8 mouse cellular contexts compared by ENCODE assay signal in genomic region chr13:23685966-23686365, GRCm38 (mm10). TPM values are rescaled to one million over a fixed set of nuclear protein-coding genes. Genes with fewer than 3 reads are reported as not detected.
DNase-seq lines count a peak whose midpoint lies in the region; ATAC-seq lines count a peak whose summit lies in the region.

No protein-coding gene starts in this region.

- H3K27me3 ChIP-seq in lung, embryonic 16.5 days (ENCODE audit: control insufficient read depth, insufficient read depth, low read depth, low read length), result no peaks in the 10 kb centered on the region
- no peaks in the 10 kb centered on the region for H3K27me3 ChIP-seq in embryonic facial prominence, embryonic 15.5 days
- H3K27me3 ChIP-seq in limb, embryonic 12.5 days, result no peaks in the 10 kb centered on the region
- H3K27me3 ChIP-seq in stomach, embryonic 14.5 days (ENCODE audit: control insufficient read depth, insufficient read depth, low read length), result no peaks in the 10 kb centered on the region

- H3K27ac ChIP-seq in lung, embryonic 16.5 days (ENCODE audit: low read length), result peak overlapping the region; percentile 99
- peak overlapping the region; percentile 96; the same call in 1 of the 2 replicates for H3K27ac ChIP-seq in embryonic facial prominence, embryonic 15.5 days (replicated peaks)
- H3K27ac ChIP-seq in limb, embryonic 12.5 days, result peak overlapping the region; percentile 98
- peak overlapping the region; percentile 98 for H3K27ac ChIP-seq in stomach, embryonic 14.5 days (ENCODE audit: low read length)

- H3K36me3 ChIP-seq in lung, embryonic 16.5 days (ENCODE audit: control insufficient read depth, insufficient read depth, low read length), result no peaks in the 10 kb centered on the region
- no peaks in the 10 kb centered on the region for H3K36me3 ChIP-seq in embryonic facial prominence, embryonic 15.5 days
- H3K36me3 ChIP-seq in limb, embryonic 12.5 days, result no peaks in the 10 kb centered on the region
- no peaks in the 10 kb centered on the region for H3K36me3 ChIP-seq in stomach, embryonic 14.5 days (ENCODE audit: control insufficient read depth, insufficient read depth, low read length)

- 17% methylated on average over 4 of the region's 4 CpGs for WGBS in lung, embryonic 16.5 days
- WGBS in embryonic facial prominence, embryonic 15.5 days, result 23% methylated on average over 4 of the region's 4 CpGs
- 61% methylated on average over 4 of the region's 4 CpGs for WGBS in limb, embryonic 12.5 days
- WGBS in stomach, embryonic 14.5 days, result 32% methylated on average over 4 of the region's 4 CpGs

- peak overlapping the region; percentile 69 for H3K9ac ChIP-seq in lung, embryonic 16.5 days (ENCODE audit: low read length)
- H3K9ac ChIP-seq in embryonic facial prominence, embryonic 15.5 days, result peak overlapping the region; percentile 62; the same call in 1 of the 2 replicates
- H3K9ac ChIP-seq in limb, embryonic 12.5 days (replicated peaks), result peak overlapping the region; percentile 70
- H3K9ac ChIP-seq in stomach, embryonic 14.5 days (replicated peaks; ENCODE audit: low read depth, low read length), result peak overlapping the region; percentile 55

- DNase-seq in lung, adult 18-20 months, result no peak
- no peak for DNase-seq in adrenal gland, adult 2 months
- no peak for DNase-seq in ovary, postnatal 36 days (ENCODE audit: low spot score)
- DNase-seq in spleen, postnatal 4 days (ENCODE audit: low spot score in 2 of 2), result no peak

- H3K4me2 ChIP-seq in lung, embryonic 16.5 days (ENCODE audit: low read depth, low read length), result peak overlapping the region; percentile 81
- peak overlapping the region; percentile 72 for H3K4me2 ChIP-seq in embryonic facial prominence, embryonic 15.5 days (replicated peaks)
- peak overlapping the region; percentile 71 for H3K4me2 ChIP-seq in limb, embryonic 12.5 days
- H3K4me2 ChIP-seq in stomach, embryonic 14.5 days (replicated peaks; ENCODE audit: low read depth, low read length), result peak overlapping the region; percentile 78

- H3K9me3 ChIP-seq in lung, embryonic 16.5 days (ENCODE audit: control insufficient read depth, low read length), result no peaks in the 10 kb centered on the region
- no peaks in the 10 kb centered on the region for H3K9me3 ChIP-seq in embryonic facial prominence, embryonic 15.5 days (replicated peaks)
- H3K9me3 ChIP-seq in limb, embryonic 12.5 days, result no peaks in the 10 kb centered on the region
- H3K9me3 ChIP-seq in stomach, embryonic 14.5 days (ENCODE audit: control insufficient read depth, low read depth, low read length), result no peaks in the 10 kb centered on the region

- peak overlapping the region; percentile 57 for H3K4me3 ChIP-seq in lung, embryonic 16.5 days (ENCODE audit: low read length)
- peak overlapping the region; percentile 51 for H3K4me3 ChIP-seq in embryonic facial prominence, embryonic 15.5 days (replicated peaks)
- peak overlapping the region; percentile 45 for H3K4me3 ChIP-seq in limb, embryonic 12.5 days (replicated peaks)
- H3K4me3 ChIP-seq in stomach, embryonic 14.5 days (ENCODE audit: low read depth, low read length), result peak overlapping the region; percentile 34

- H3K4me1 ChIP-seq in lung, embryonic 16.5 days (replicated peaks; ENCODE audit: control insufficient read depth, insufficient read depth, low read length), result peaks cover 8% of the 10 kb centered on the region; the same call in 1 of the 2 replicates
- peaks cover 12% of the 10 kb centered on the region for H3K4me1 ChIP-seq in embryonic facial prominence, embryonic 15.5 days
- H3K4me1 ChIP-seq in limb, embryonic 12.5 days (replicated peaks), result peaks cover 15% of the 10 kb centered on the region
- H3K4me1 ChIP-seq in stomach, embryonic 14.5 days (ENCODE audit: control insufficient read depth, insufficient read depth, low read length), result peaks cover 9% of the 10 kb centered on the region; the same call in 1 of the 2 replicates

- no peak for ATAC-seq in lung, embryonic 16.5 days (ENCODE audit: low read depth)
- ATAC-seq in embryonic facial prominence, embryonic 15.5 days (ENCODE audit: insufficient number of reproducible peaks, low FRiP score, low TSS enrichment, low read depth), result no peak
- no peak for ATAC-seq in limb, embryonic 12.5 days (ENCODE audit: insufficient number of reproducible peaks, insufficient read depth, low FRiP score, low TSS enrichment, low read depth)
- ATAC-seq in stomach, embryonic 14.5 days (ENCODE audit: insufficient number of reproducible peaks, insufficient read depth, low FRiP score, low read depth), result no peak

RNA-seq across cellular contexts. Expression of gene Hist1h2bc, which starts 2.0 kb away (rescaled TPM):
- 66.1 and 72.9 TPM in 2 replicates for polyA plus RNA-seq in lung, embryonic 16.5 days (2015; fragmentation: Nextera tagmentation; extraction: Ambion mirVana)
- polyA plus RNA-seq in embryonic facial prominence, embryonic 15.5 days (2015; fragmentation: Nextera tagmentation; extraction: Ambion mirVana), result 63.3 and 66.8 TPM in 2 replicates
- 29.3 and 33.7 TPM in 2 replicates for polyA plus RNA-seq in limb, embryonic 12.5 days (2016; fragmentation: Nextera tagmentation; extraction: Ambion mirVana)
- 58.8 and 65.1 TPM in 2 replicates for polyA plus RNA-seq in stomach, embryonic 14.5 days (2014; fragmentation: Nextera tagmentation; extraction: Ambion mirVana)
- total RNA-seq in adrenal gland, adult 2 months (2021), result 100 to 1,000 TPM; 143 to 210 TPM
- polyA plus RNA-seq in adrenal gland, adult 2 months (2012; rRNA removed), result 308 and 343 TPM in 2 replicates

RNA-seq across cellular contexts. Expression of gene Hist1h2ac, which starts 2.2 kb away (rescaled TPM):
- polyA plus RNA-seq in lung, embryonic 16.5 days (2015; fragmentation: Nextera tagmentation; extraction: Ambion mirVana), result 2.2 and 2.3 TPM in 2 replicates
- 1.1 and 1.3 TPM in 2 replicates for polyA plus RNA-seq in embryonic facial prominence, embryonic 15.5 days (2015; fragmentation: Nextera tagmentation; extraction: Ambion mirVana)
- polyA plus RNA-seq in limb, embryonic 12.5 days (2016; fragmentation: Nextera tagmentation; extraction: Ambion mirVana), result 1.1 and 1.3 TPM in 2 replicates
- polyA plus RNA-seq in stomach, embryonic 14.5 days (2014; fragmentation: Nextera tagmentation; extraction: Ambion mirVana), result 2.4 and 3.2 TPM in 2 replicates
- 1 to 10 TPM; 2.0 to 2.5 TPM for total RNA-seq in adrenal gland, adult 2 months (2021)
- polyA plus RNA-seq in adrenal gland, adult 2 months (2012; rRNA removed), result 0.34 and 0.87 TPM in 2 replicates

RNA-seq across cellular contexts. Expression of gene Hist1h1t, which starts 9.6 kb away (rescaled TPM):
- 0.16 and 0.48 TPM in 2 replicates for polyA plus RNA-seq in lung, embryonic 16.5 days (2015; fragmentation: Nextera tagmentation; extraction: Ambion mirVana)
- not detected in 2 replicates for polyA plus RNA-seq in embryonic facial prominence, embryonic 15.5 days (2015; fragmentation: Nextera tagmentation; extraction: Ambion mirVana)
- polyA plus RNA-seq in limb, embryonic 12.5 days (2016; fragmentation: Nextera tagmentation; extraction: Ambion mirVana), result not detected in 2 replicates
- polyA plus RNA-seq in stomach, embryonic 14.5 days (2014; fragmentation: Nextera tagmentation; extraction: Ambion mirVana), result not detected in 2 replicates
- not detected for total RNA-seq in adrenal gland, adult 2 months (2021)
- polyA plus RNA-seq in adrenal gland, adult 2 months (2012; rRNA removed), result not detected in 2 replicates

RNA-seq across cellular contexts. Expression of gene Hist1h4c, which starts 12.3 kb away (rescaled TPM):
- 6.2 and 6.6 TPM in 2 replicates for polyA plus RNA-seq in lung, embryonic 16.5 days (2015; fragmentation: Nextera tagmentation; extraction: Ambion mirVana)
- polyA plus RNA-seq in embryonic facial prominence, embryonic 15.5 days (2015; fragmentation: Nextera tagmentation; extraction: Ambion mirVana), result 4.2 and 5.3 TPM in 2 replicates
- 13.4 and 18.4 TPM in 2 replicates for polyA plus RNA-seq in limb, embryonic 12.5 days (2016; fragmentation: Nextera tagmentation; extraction: Ambion mirVana)
- 7.2 and 9.6 TPM in 2 replicates for polyA plus RNA-seq in stomach, embryonic 14.5 days (2014; fragmentation: Nextera tagmentation; extraction: Ambion mirVana)
- total RNA-seq in adrenal gland, adult 2 months (2021), result 10 to 100 TPM; 70.2 to 84.7 TPM
- polyA plus RNA-seq in adrenal gland, adult 2 months (2012; rRNA removed), result 1.7 and 2.8 TPM in 2 replicates

RNA-seq across cellular contexts. Expression of gene Hfe, which starts 24.7 kb away (rescaled TPM):
- polyA plus RNA-seq in lung, embryonic 16.5 days (2015; fragmentation: Nextera tagmentation; extraction: Ambion mirVana), result 11.2 and 13.7 TPM in 2 replicates
- polyA plus RNA-seq in embryonic facial prominence, embryonic 15.5 days (2015; fragmentation: Nextera tagmentation; extraction: Ambion mirVana), result 8.7 and 13.0 TPM in 2 replicates
- polyA plus RNA-seq in limb, embryonic 12.5 days (2016; fragmentation: Nextera tagmentation; extraction: Ambion mirVana), result 3.8 and 4.2 TPM in 2 replicates
- 6.1 and 6.8 TPM in 2 replicates for polyA plus RNA-seq in stomach, embryonic 14.5 days (2014; fragmentation: Nextera tagmentation; extraction: Ambion mirVana)
- 10 to 100 TPM; 22.3 to 33.0 TPM for total RNA-seq in adrenal gland, adult 2 months (2021)
- polyA plus RNA-seq in adrenal gland, adult 2 months (2012; rRNA removed), result 27.9 and 30.3 TPM in 2 replicates
